Mouse (Mus musculus): ENCODE measurements around the gene Fam53a.

Gene Fam53a

GRCm38 (mm10) chr5:33630615-33631014 is 1.2 kb upstream of the Fam53a start:
- DNase-seq (ENCODE audit: low spot score) = no peak

- no peak for DNase-seq (ENCODE audit: low spot score)
Observed at GRCm38 (mm10) chr5:33630061-33630460, 626 bp upstream of the Fam53a start.

DNA sequence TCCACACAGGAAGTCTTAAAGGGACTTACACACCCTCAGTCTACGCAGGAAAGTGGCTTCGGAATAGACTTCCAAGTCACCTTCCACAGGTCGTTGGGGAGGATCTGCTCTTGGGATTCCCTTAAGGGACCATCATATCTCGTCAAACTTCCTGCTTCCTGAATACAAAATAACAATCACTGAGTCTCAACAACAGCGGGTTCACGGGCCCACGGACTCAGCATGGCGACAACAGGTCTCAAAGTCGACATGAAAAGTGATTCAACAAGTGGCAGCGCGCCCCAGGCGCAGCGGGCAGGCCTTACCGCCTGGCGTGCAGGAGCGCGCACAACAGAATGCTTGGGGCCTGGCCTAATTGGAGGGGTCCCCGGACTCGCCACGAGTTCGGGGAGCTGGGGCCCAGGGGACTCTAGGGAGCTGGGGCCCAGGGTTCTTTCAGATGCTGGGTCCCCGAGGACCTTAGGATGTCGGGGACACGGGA is 575 bp downstream of the Fam53a start:
- peak; percentile 31 for DNase-seq (ENCODE audit: low spot score)

GRCm38 (mm10) chr5:33627968-33628367 is 1.5 kb downstream of the Fam53a start:
- peak; percentile 40 for DNase-seq (ENCODE audit: low spot score)

- DNase-seq (ENCODE audit: low spot score) = peak; percentile 71
Observed at GRCm38 (mm10) chr5:33623766-33624165, 5.7 kb downstream of the Fam53a start.

DNA sequence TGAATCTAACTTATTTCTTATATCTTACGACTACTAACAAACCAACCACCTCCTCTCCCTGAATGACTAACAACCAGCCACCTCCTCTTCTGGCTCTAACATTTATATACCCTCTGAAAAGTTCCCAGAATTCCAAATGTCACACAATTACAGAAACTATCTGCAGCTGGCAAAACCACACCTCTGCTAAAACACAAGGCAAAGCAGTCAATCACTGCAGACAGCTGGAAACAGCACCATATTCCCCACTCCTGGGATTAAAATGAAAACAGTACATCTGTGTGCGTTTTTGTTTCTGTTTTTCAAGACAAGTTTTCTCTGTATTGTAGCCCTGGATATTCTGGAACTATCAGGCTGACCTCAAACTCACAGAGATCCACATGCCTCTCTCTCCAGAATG is 6.8 kb downstream of the Fam53a start:
- no peak for DNase-seq (ENCODE audit: low spot score)

- DNase-seq (ENCODE audit: low spot score) = peak; percentile 23
Observed at GRCm38 (mm10) chr5:33614391-33614790, 15.0 kb downstream of the Fam53a start.

- no peak for DNase-seq (ENCODE audit: low spot score)
Observed at GRCm38 (mm10) chr5:33611795-33612194, 17.6 kb downstream of the Fam53a start.

GRCm38 (mm10) chr5:33609226-33609625 is 20.2 kb downstream of the Fam53a start:
- no peak for DNase-seq (ENCODE audit: low spot score)

- DNase-seq (ENCODE audit: low spot score) = no peak
Observed at GRCm38 (mm10) chr5:33607434-33607833, 22.0 kb downstream of the Fam53a start.

GRCm38 (mm10) chr5:33606631-33607030 is 22.8 kb downstream of the Fam53a start:
- no peak for DNase-seq (ENCODE audit: low spot score)

- DNase-seq (ENCODE audit: low spot score) = no peak
Observed at GRCm38 (mm10) chr5:33605314-33605713, 24.1 kb downstream of the Fam53a start.

- DNase-seq (ENCODE audit: low spot score) = no peak
Observed at GRCm38 (mm10) chr5:33593620-33594019, 35.8 kb downstream of the Fam53a start.

GRCm38 (mm10) chr5:33589221-33589888 is 40.1 kb downstream of the Fam53a start:
- DNase-seq (ENCODE audit: low spot score) = peak; percentile 40

- no peak for DNase-seq (ENCODE audit: low spot score)
Observed at GRCm38 (mm10) chr5:33588066-33588465, 41.4 kb downstream of the Fam53a start.

GRCm38 (mm10) chr5:33587498-33588058 is 41.9 kb downstream of the Fam53a start:
- DNase-seq (ENCODE audit: low spot score) = no peak

DNA sequence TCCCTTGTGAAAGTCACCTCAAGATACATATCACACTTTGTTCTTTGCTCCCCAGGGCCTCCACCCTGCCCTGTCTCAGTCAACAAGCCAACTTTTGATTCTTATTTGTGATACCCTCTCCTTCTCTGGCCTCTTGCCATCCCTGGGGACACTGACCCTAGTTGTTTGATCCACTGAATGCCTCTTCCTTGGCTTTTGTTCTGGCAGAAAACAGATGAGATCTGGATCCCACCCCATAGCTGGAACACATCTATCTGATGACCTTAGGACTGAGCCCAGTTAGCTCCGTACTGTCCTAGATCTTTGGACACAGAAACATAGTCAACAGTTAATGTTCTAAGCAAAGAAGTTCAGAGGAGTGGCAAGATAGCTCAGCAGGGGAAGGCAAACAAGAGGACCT is 49.1 kb downstream of the Fam53a start:
- DNase-seq (ENCODE audit: low spot score) = no peak

GRCm38 (mm10) chr5:33574207-33574606 is 55.2 kb downstream of the Fam53a start:
- DNase-seq (ENCODE audit: low spot score) = no peak

DNA sequence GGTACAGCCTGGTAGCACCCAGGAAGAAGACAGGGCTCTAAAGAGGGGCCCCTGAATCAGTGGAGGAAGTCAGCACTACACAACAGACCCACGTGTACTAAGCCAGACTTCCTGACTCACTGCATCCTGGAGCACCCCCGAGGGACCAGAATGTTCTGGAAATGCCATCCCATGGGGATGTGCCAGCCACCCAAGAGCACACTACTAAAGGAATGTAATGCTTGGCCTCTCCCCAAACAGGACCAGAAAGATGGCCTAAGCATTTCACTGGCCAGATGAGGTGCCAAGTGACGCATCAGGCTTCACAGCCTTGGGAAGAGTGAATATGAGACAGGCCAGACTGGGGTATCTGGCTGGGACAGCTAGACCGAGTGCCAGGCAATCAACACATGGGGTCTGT is 63.5 kb downstream of the Fam53a start:
- DNase-seq (ENCODE audit: low spot score) = no peak

- no peak for DNase-seq (ENCODE audit: low spot score)
Observed at GRCm38 (mm10) chr5:33556277-33556995, 73.0 kb downstream of the Fam53a start.
